Mouse (Mus musculus) neural tube, embryonic 13.5 days (tissue): ENCODE results near the gene Trak2. TPM values are rescaled to one million over a fixed set of nuclear protein-coding genes. Genes with fewer than 3 reads are reported as not detected.
"Not testable (repeated sequence)": the region's sequence is repeated elsewhere in the genome, so short reads cannot be mapped to it uniquely, and the experiment has no call there.

Experiments
- ATAC-seq: fragments of 200-750 bp; cut with Nextera tagmentation; 2 replicates; pipeline ENCODE4 v1.8.0; 2017; ENCODE audit warnings: low read depth, mild to moderate bottlenecking, moderate TSS enrichment, moderate library complexity
- H3K27ac ChIP-seq: fragments of 300-500 bp; sonication (generic); replicated peaks from 2 replicates; pipeline ENCODE4 v1.5.1; 2015; ENCODE audit warnings: moderate library complexity, mild to moderate bottlenecking, inconsistent platforms
- H3K27me3 ChIP-seq: fragments of 300-500 bp; sonication (generic); 2 replicates; pipeline ENCODE4 v1.6.1; 2015; ENCODE audit warnings: mild to moderate bottlenecking, inconsistent platforms
- H3K36me3 ChIP-seq: fragments of 300-500 bp; sonication (generic); 2 replicates; pipeline ENCODE4 v1.6.1; 2015; ENCODE audit warnings: mild to moderate bottlenecking, inconsistent platforms
- H3K4me1 ChIP-seq: fragments of 300-500 bp; sonication (generic); replicated peaks from 2 replicates; pipeline ENCODE4 v1.6.1; 2015; ENCODE audit warnings: inconsistent platforms
- H3K4me2 ChIP-seq: fragments of 300-500 bp; sonication (generic); 2 replicates; pipeline ENCODE4 v1.6.1; 2015; ENCODE audit warnings: inconsistent platforms, mild to moderate bottlenecking, moderate library complexity
- H3K4me3 ChIP-seq: fragments of 300-500 bp; sonication (generic); 2 replicates; pipeline ENCODE4 v1.5.1; 2015; ENCODE audit warnings: mild to moderate bottlenecking, inconsistent platforms
- H3K9ac ChIP-seq: fragments of 300-500 bp; sonication (generic); 2 replicates; pipeline ENCODE4 v1.6.1; 2015; ENCODE audit warnings: moderate library complexity, mild to moderate bottlenecking, inconsistent platforms
- H3K9me3 ChIP-seq: fragments of 300-500 bp; sonication (generic); 2 replicates; pipeline ENCODE4 v1.6.1; 2016; ENCODE audit warnings: inconsistent platforms
- WGBS: fragments of 180-500 bp; shearing (Covaris S2); methylation state at CpG from one replicate; pipeline ENCODE4 v1.1.7; 2015; 5-methylcytosine and 5-hydroxymethylcytosine counted together
- polyA plus RNA-seq: library from polyadenylated mRNA; unstranded; fragments of >200 nt; fragmentation: Nextera tagmentation; extraction: Ambion mirVana; gene quantifications from 2 replicates; pipeline ENCODE4 v1.2.1, GENCODE M21; 2015

Gene Trak2
- polyA plus RNA-seq, 1 experiment from 2014 or later: 15.9 TPM

- H3K4me3 ChIP-seq: no peak overlapping the region
- H3K9ac ChIP-seq: no peak overlapping the region
- no peak overlapping the region for H3K27ac ChIP-seq
- no peaks in the 10 kb centered on the region for H3K27me3 ChIP-seq
- no peak overlapping the region for H3K4me2 ChIP-seq
- no peaks in the 10 kb centered on the region for H3K4me1 ChIP-seq
- WGBS: 97% methylated on average over 12 of the region's 12 CpGs
- ATAC-seq: no peak
- H3K9me3 ChIP-seq: no peaks in the 10 kb centered on the region
- H3K36me3 ChIP-seq: peaks cover 86% of the 10 kb centered on the region
These were observed 63.5 kb downstream of the Trak2 start for GRCm38 (mm10) chr1:58909636-58910272.

GRCm38 (mm10) chr1:58903681-58904080 is 69.5 kb downstream of the Trak2 start:
- Histone ChIP-seq H3K27ac (no peak overlapping the region), H3K9me3 (no peaks in the 10 kb centered on the region), H3K4me3 (no peak overlapping the region), H3K4me2 (no peak overlapping the region), H3K27me3 (no peaks in the 10 kb centered on the region), H3K36me3 (peaks cover 64% of the 10 kb centered on the region), H3K9ac (no peak overlapping the region), H3K4me1 (no peaks in the 10 kb centered on the region)
- no peak for ATAC-seq
- 88% methylated on average over 9 of the region's 9 CpGs for WGBS

GRCm38 (mm10) chr1:58897561-58897960 is 75.7 kb downstream of the Trak2 start:
- 40% methylated on average over 3 of the region's 3 CpGs for WGBS
- not testable (repeated sequence) for H3K4me3 ChIP-seq, H3K4me2 ChIP-seq, H3K4me1 ChIP-seq, ATAC-seq, H3K27ac ChIP-seq, H3K9me3 ChIP-seq, H3K27me3 ChIP-seq, H3K9ac ChIP-seq
- peaks cover 18% of the 10 kb centered on the region for H3K36me3 ChIP-seq

GRCm38 (mm10) chr1:58892386-58892785 is 80.8 kb downstream of the Trak2 start:
- not testable (repeated sequence) for H3K4me2 ChIP-seq, H3K36me3 ChIP-seq, H3K9ac ChIP-seq, H3K27me3 ChIP-seq, H3K4me1 ChIP-seq, ATAC-seq, H3K4me3 ChIP-seq, H3K9me3 ChIP-seq, H3K27ac ChIP-seq
- 88% methylated on average over 8 of the region's 8 CpGs for WGBS

- not testable (repeated sequence) for H3K9ac ChIP-seq, H3K36me3 ChIP-seq, H3K27ac ChIP-seq, ATAC-seq, H3K4me3 ChIP-seq, H3K4me2 ChIP-seq, H3K27me3 ChIP-seq, H3K9me3 ChIP-seq, H3K4me1 ChIP-seq
- 88% methylated on average over 2 of the region's 2 CpGs for WGBS
These were observed 81.6 kb downstream of the Trak2 start for GRCm38 (mm10) chr1:58891481-58892170.

- not testable (repeated sequence) for H3K4me2 ChIP-seq, H3K9me3 ChIP-seq, H3K9ac ChIP-seq, ATAC-seq, H3K27me3 ChIP-seq, H3K4me1 ChIP-seq, H3K36me3 ChIP-seq, H3K4me3 ChIP-seq, H3K27ac ChIP-seq
- 80% methylated on average over 4 of the region's 5 CpGs for WGBS
These were observed 82.4 kb downstream of the Trak2 start for GRCm38 (mm10) chr1:58890697-58891290.

GRCm38 (mm10) chr1:58889826-58890546 is 83.2 kb downstream of the Trak2 start:
- Histone ChIP-seq H3K9ac (no peak overlapping the region), H3K4me2 (no peak overlapping the region), H3K4me1 (no peaks in the 10 kb centered on the region), H3K27me3 (no peaks in the 10 kb centered on the region), H3K9me3 (no peaks in the 10 kb centered on the region), H3K27ac (no peak overlapping the region), H3K4me3 (no peak overlapping the region), H3K36me3 (no peaks in the 10 kb centered on the region)
- WGBS: 86% methylated on average over 5 of the region's 5 CpGs
- no peak for ATAC-seq

- Histone ChIP-seq H3K4me3 (no peak overlapping the region), H3K27me3 (no peaks in the 10 kb centered on the region), H3K36me3 (no peaks in the 10 kb centered on the region), H3K9me3 (no peaks in the 10 kb centered on the region), H3K4me2 (no peak overlapping the region), H3K4me1 (no peaks in the 10 kb centered on the region), H3K27ac (no peak overlapping the region), H3K9ac (no peak overlapping the region)
- WGBS: 80% methylated on average over 4 of the region's 4 CpGs
- ATAC-seq: no peak
These were observed 87.6 kb downstream of the Trak2 start for GRCm38 (mm10) chr1:58885646-58886045.

- not testable (repeated sequence) for ATAC-seq, H3K4me3 ChIP-seq, H3K9ac ChIP-seq, H3K4me2 ChIP-seq, H3K27ac ChIP-seq, H3K9me3 ChIP-seq, H3K27me3 ChIP-seq, H3K36me3 ChIP-seq, H3K4me1 ChIP-seq
- 93% methylated on average over 9 of the region's 9 CpGs for WGBS
These were observed 90.0 kb downstream of the Trak2 start for GRCm38 (mm10) chr1:58883279-58883678.

GRCm38 (mm10) chr1:58879291-58879690 is 93.9 kb downstream of the Trak2 start:
- H3K36me3 ChIP-seq, H3K4me3 ChIP-seq, H3K9ac ChIP-seq, H3K9me3 ChIP-seq, H3K27ac ChIP-seq, H3K4me1 ChIP-seq, ATAC-seq, H3K4me2 ChIP-seq, H3K27me3 ChIP-seq: not testable (repeated sequence)
- 90% methylated on average over 2 of the region's 2 CpGs for WGBS

GRCm38 (mm10) chr1:58876500-58876899 is 96.7 kb downstream of the Trak2 start:
- not testable (repeated sequence) for H3K4me1 ChIP-seq, H3K27ac ChIP-seq, H3K9ac ChIP-seq, H3K27me3 ChIP-seq, H3K4me3 ChIP-seq, H3K36me3 ChIP-seq, ATAC-seq, H3K9me3 ChIP-seq, H3K4me2 ChIP-seq
- 94% methylated on average over 4 of the region's 4 CpGs for WGBS

- H3K4me3 ChIP-seq, H3K9me3 ChIP-seq, H3K9ac ChIP-seq, ATAC-seq, H3K36me3 ChIP-seq, H3K27ac ChIP-seq, H3K4me2 ChIP-seq, H3K4me1 ChIP-seq, H3K27me3 ChIP-seq: not testable (repeated sequence)
- 88% methylated on average over 3 of the region's 3 CpGs for WGBS
These were observed 112.6 kb downstream of the Trak2 start for GRCm38 (mm10) chr1:58860586-58860985.
